Mouse (Mus musculus) neural tube, embryonic 15.5 days (tissue): Measurements from ENCODE around the gene Plagl1. TPM values are rescaled to one million over a fixed set of nuclear protein-coding genes. Genes with fewer than 3 reads are reported as not detected.

Source experiments
- ATAC-seq: fragments of 200-750 bp; cut with Nextera tagmentation; 2 replicates; pipeline ENCODE4 v1.8.0; 2017; ENCODE audit warnings: mild to moderate bottlenecking, moderate TSS enrichment, moderate library complexity; ENCODE audit not compliant: low FRiP score
- H3K27ac ChIP-seq: fragments of 300-500 bp; sonication (generic); replicated peaks from 2 replicates; pipeline ENCODE4 v1.5.1; 2015; ENCODE audit warnings: mild to moderate bottlenecking, inconsistent platforms
- H3K27me3 ChIP-seq: fragments of 300-500 bp; sonication (generic); replicated peaks from 2 replicates; pipeline ENCODE4 v1.6.1; 2015; ENCODE audit warnings: inconsistent platforms
- H3K36me3 ChIP-seq: fragments of 300-500 bp; sonication (generic); 2 replicates; pipeline ENCODE4 v1.6.1; 2015; ENCODE audit warnings: inconsistent platforms
- H3K4me1 ChIP-seq: fragments of 300-500 bp; sonication (generic); 2 replicates; pipeline ENCODE4 v1.6.1; 2015; ENCODE audit warnings: inconsistent platforms
- H3K4me2 ChIP-seq: fragments of 300-500 bp; sonication (generic); 2 replicates; pipeline ENCODE4 v1.6.1; 2015; ENCODE audit warnings: inconsistent platforms, mild to moderate bottlenecking, moderate library complexity
- H3K4me3 ChIP-seq: fragments of 300-500 bp; sonication (generic); replicated peaks from 2 replicates; pipeline ENCODE4 v1.5.1; 2015; ENCODE audit warnings: mild to moderate bottlenecking, inconsistent platforms
- H3K9ac ChIP-seq: fragments of 300-500 bp; sonication (generic); replicated peaks from 2 replicates; pipeline ENCODE4 v1.6.1; 2015; ENCODE audit warnings: mild to moderate bottlenecking, inconsistent platforms
- H3K9me3 ChIP-seq: fragments of 300-500 bp; sonication (generic); replicated peaks from 2 replicates; pipeline ENCODE4 v1.6.1; 2016; ENCODE audit warnings: inconsistent platforms
- WGBS: fragments of 180-500 bp; shearing (Covaris S2); methylation state at CpG from one replicate; pipeline ENCODE4 v1.1.7; 2015; ENCODE audit warnings: mixed read lengths; 5-methylcytosine and 5-hydroxymethylcytosine counted together
- polyA plus RNA-seq: library from polyadenylated mRNA; unstranded; fragments of >200 nt; fragmentation: Nextera tagmentation; extraction: Ambion mirVana; gene quantifications from 2 replicates; pipeline ENCODE4 v1.2.1, GENCODE M21; 2015

Gene Plagl1
- polyA plus RNA-seq, 1 experiment from 2014 or later: 26.2 TPM

- no peaks in the 10 kb centered on the region for H3K27me3 ChIP-seq
- 49% methylated on average over 3 of the region's 3 CpGs for WGBS
- no peak overlapping the region for H3K9ac ChIP-seq
- no peak overlapping the region for H3K4me2 ChIP-seq
- no peak for ATAC-seq
- no peak overlapping the region for H3K27ac ChIP-seq
- no peak overlapping the region for H3K4me3 ChIP-seq
- H3K9me3 ChIP-seq: 0 out of 2 replicates have a peak, but pooled peaks cover 12% of the 10 kb centered on the region
- H3K36me3 ChIP-seq: no peaks in the 10 kb centered on the region
- H3K4me1 ChIP-seq: no peaks in the 10 kb centered on the region
Observed at GRCm38 (mm10) chr10:13092996-13093395, 32.7 kb downstream of the Plagl1 start.

GRCm38 (mm10) chr10:13098895-13099294 is 38.6 kb downstream of the Plagl1 start:
- H3K4me3 ChIP-seq: no peak overlapping the region
- H3K27me3 ChIP-seq: no peaks in the 10 kb centered on the region
- no peaks in the 10 kb centered on the region for H3K4me1 ChIP-seq
- 85% methylated on average over 1 of the region's 1 CpGs for WGBS
- H3K4me2 ChIP-seq: no peak overlapping the region
- no peak for ATAC-seq
- no peaks in the 10 kb centered on the region for H3K36me3 ChIP-seq
- no peak overlapping the region for H3K9ac ChIP-seq
- no peaks in the 10 kb centered on the region for H3K9me3 ChIP-seq
- H3K27ac ChIP-seq: no peak overlapping the region

DNA sequence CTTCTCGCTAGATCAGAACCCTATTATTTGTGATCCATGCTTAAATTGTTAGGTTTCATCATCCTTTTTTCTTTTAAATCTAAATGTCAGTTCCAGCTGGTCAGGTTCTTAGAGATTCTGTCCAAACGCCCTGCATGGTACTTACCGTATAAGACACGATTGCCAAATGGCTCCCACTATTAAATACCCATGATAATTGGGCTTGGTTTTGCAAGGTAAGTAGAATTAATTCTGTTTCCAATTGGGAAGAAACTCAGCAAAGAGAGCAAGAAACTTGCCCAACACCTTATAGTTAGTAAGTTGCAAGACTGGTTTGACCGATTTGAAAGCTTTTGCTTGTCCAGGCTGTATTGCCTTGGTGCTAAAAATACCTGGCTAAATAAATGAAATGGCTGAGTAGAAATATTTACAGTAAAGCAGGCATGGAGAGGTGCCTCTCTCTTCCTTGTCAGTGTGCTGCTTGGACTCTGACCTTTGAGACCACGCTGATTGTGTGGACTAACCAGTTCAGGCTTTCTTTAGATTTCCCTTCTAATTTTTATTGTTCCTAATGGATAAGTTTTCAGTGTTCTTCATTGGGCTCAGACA is 39.9 kb downstream of the Plagl1 start:
- no peak overlapping the region for H3K9ac ChIP-seq
- no peak overlapping the region for H3K27ac ChIP-seq
- ATAC-seq: no peak
- H3K27me3 ChIP-seq: no peaks in the 10 kb centered on the region
- H3K4me3 ChIP-seq: no peak overlapping the region
- no peak overlapping the region for H3K4me2 ChIP-seq
- no peaks in the 10 kb centered on the region for H3K4me1 ChIP-seq
- no peaks in the 10 kb centered on the region for H3K9me3 ChIP-seq
- 79% methylated on average over 6 of the region's 6 CpGs for WGBS
- no peaks in the 10 kb centered on the region for H3K36me3 ChIP-seq

DNA sequence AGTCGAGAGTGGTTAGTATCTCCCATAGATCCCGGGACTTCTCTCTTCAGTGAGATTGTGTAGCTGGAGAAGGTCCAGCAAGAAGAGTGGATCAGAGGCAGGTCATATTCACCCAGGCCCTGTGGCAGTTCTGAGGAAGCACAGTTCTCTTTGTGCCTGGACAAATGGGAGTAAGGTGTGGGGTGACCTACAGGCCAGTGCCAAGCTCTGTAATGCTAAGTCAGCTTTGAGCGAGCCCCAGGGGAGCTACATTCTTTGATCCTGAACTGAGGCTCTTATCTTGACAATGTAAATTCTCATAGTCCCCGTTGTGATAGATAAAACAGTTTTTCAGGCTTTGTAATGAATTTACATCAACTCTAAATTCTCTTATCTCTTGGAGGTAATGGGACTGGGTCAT is 42.1 kb downstream of the Plagl1 start:
- H3K36me3 ChIP-seq: no peaks in the 10 kb centered on the region
- no peak overlapping the region for H3K9ac ChIP-seq
- H3K27ac ChIP-seq: no peak overlapping the region
- H3K4me1 ChIP-seq: no peaks in the 10 kb centered on the region
- no peak overlapping the region for H3K4me3 ChIP-seq
- no peaks in the 10 kb centered on the region for H3K9me3 ChIP-seq
- no peaks in the 10 kb centered on the region for H3K27me3 ChIP-seq
- ATAC-seq: no peak
- WGBS: 73% methylated on average over 4 of the region's 4 CpGs
- H3K4me2 ChIP-seq: no peak overlapping the region

- no peak for ATAC-seq
- no peak overlapping the region for H3K4me2 ChIP-seq
- no peak overlapping the region for H3K27ac ChIP-seq
- no peaks in the 10 kb centered on the region for H3K9me3 ChIP-seq
- no peaks in the 10 kb centered on the region for H3K27me3 ChIP-seq
- no peaks in the 10 kb centered on the region for H3K36me3 ChIP-seq
- H3K4me3 ChIP-seq: no peak overlapping the region
- no peak overlapping the region for H3K9ac ChIP-seq
- peaks cover 8% of the 10 kb centered on the region for H3K4me1 ChIP-seq
- WGBS: 77% methylated on average over 4 of the region's 4 CpGs
Observed at GRCm38 (mm10) chr10:13103838-13104237, 43.5 kb downstream of the Plagl1 start.

DNA sequence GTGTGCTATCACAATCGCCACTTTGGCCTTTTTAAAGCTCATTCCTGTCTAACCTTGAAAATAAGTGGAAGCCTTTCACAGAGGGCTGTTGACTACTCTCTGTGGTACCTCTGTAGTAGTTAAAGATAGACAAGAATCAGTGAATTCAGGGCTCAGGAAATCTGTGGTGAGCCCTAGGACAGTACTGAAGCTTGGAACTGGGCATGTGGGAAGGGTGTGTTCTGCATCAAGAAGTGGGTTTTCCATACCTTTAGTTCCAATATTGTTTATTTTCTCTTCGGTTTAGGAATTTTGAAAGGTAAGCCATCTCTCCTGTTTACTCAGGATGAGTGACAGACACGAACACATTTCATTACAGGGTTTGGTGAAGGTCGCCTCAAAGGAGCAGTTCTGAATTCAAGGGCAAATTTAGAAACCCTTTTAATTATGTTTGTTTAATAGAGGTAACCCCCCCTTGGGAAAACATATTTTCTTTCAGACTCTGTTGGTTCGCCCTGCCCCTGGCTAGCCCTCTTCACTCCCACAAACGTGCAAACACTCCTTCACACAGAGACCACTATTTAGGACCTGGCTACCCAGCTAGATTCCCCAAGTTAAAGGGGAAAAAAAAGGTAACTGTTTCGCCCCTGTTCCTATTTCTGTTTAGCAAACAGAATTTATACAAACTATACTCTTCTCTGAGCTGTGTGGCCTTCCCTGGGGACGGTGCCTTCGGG is 46.8 kb downstream of the Plagl1 start:
- H3K4me3 ChIP-seq: no peak overlapping the region
- H3K9ac ChIP-seq: no peak overlapping the region
- no peaks in the 10 kb centered on the region for H3K27me3 ChIP-seq
- H3K27ac ChIP-seq: no peak overlapping the region
- no peaks in the 10 kb centered on the region for H3K9me3 ChIP-seq
- ATAC-seq: no peak
- no peak overlapping the region for H3K4me2 ChIP-seq
- H3K36me3 ChIP-seq: no peaks in the 10 kb centered on the region
- peaks cover 11% of the 10 kb centered on the region for H3K4me1 ChIP-seq
- WGBS: 42% methylated on average over 9 of the region's 9 CpGs

- ATAC-seq: peak; percentile 40; the same call in 1 of the 2 replicates
- Histone ChIP-seq H3K9ac (no peak overlapping the region), H3K27me3 (no peaks in the 10 kb centered on the region), H3K36me3 (no peaks in the 10 kb centered on the region), H3K4me1 (peaks cover 11% of the 10 kb centered on the region), H3K4me3 (no peak overlapping the region), H3K27ac (no peak overlapping the region), H3K4me2 (no peak overlapping the region), H3K9me3 (no peaks in the 10 kb centered on the region)
- WGBS: 14% methylated on average over 7 of the region's 7 CpGs
Observed at GRCm38 (mm10) chr10:13108021-13108548, 47.8 kb downstream of the Plagl1 start.

DNA sequence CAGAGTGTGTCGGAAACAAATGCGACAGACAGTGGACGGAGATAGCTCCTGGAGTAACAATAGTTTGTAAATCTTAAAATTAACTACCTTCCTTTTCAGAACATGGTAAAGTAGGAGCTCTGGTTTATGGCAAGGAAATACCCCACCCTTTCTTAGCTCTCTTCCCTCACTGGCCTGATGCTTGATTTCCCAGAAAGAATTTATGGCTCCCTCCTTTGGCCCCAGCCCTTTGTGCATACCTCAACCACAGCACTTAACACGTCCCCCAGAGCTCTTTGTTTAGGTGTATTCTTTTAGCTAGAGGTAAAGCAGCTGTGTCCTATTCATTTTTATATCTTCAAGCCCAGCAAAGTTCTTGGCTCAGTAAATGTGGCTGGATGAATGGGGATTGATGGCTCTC is 48.5 kb downstream of the Plagl1 start:
- Histone ChIP-seq H3K27me3 (no peaks in the 10 kb centered on the region), H3K4me2 (no peak overlapping the region), H3K4me1 (peaks cover 11% of the 10 kb centered on the region), H3K4me3 (no peak overlapping the region), H3K27ac (no peak overlapping the region), H3K9ac (no peak overlapping the region), H3K36me3 (no peaks in the 10 kb centered on the region), H3K9me3 (no peaks in the 10 kb centered on the region)
- no peak for ATAC-seq
- WGBS: 18% methylated on average over 4 of the region's 4 CpGs

DNA sequence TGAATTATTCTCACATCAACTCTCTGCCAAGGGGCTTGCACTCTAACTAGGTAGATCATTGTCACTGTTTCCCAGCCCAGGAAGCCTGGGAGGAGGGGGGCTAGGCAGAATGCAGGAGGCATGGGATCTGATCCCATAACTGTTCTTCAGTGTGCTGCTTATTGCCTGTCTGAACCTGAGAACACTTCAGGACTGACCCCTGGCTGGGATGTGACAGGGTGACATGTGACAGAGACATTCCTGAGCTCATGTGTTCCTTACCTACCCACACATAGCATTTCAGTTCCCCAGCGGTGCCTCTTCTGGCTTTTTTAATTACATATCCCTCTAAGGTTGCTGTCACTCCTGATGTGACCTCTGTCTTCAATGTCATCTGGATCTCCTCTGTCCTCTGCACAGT is 49.5 kb downstream of the Plagl1 start:
- H3K36me3 ChIP-seq: no peaks in the 10 kb centered on the region
- no peak for ATAC-seq
- peaks cover 13% of the 10 kb centered on the region for H3K4me1 ChIP-seq
- no peak overlapping the region for H3K27ac ChIP-seq
- no peak overlapping the region for H3K4me3 ChIP-seq
- H3K9ac ChIP-seq: no peak overlapping the region
- no peaks in the 10 kb centered on the region for H3K27me3 ChIP-seq
- H3K4me2 ChIP-seq: no peak overlapping the region
- 65% methylated on average over 1 of the region's 1 CpGs for WGBS
- no peaks in the 10 kb centered on the region for H3K9me3 ChIP-seq

DNA sequence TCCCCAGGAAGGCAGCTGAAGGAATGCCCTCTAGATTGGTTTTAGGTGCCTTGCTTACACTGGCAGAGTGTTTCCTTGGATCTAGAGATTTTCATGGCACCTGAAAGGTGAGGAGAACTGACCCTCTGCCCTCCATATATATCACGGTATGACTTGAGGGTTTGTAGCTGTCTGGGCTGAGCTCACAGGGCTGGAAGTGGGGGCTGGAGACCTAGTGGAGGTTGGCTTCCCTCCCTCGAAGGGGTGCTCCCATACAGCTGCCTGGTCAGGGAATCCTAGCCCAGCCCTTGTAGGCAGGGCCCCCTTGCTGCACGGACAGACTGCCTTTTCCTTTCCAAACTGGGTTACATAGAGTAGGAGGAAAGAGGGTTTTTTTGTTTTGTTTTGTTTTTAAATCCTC is 52.5 kb downstream of the Plagl1 start:
- ATAC-seq: no peak
- Histone ChIP-seq H3K9ac (no peak overlapping the region), H3K27ac (no peak overlapping the region), H3K4me3 (no peak overlapping the region), H3K4me1 (peaks cover 23% of the 10 kb centered on the region), H3K36me3 (no peaks in the 10 kb centered on the region), H3K4me2 (no peak overlapping the region), H3K9me3 (no peaks in the 10 kb centered on the region), H3K27me3 (no peaks in the 10 kb centered on the region)
- WGBS: 40% methylated on average over 3 of the region's 3 CpGs

GRCm38 (mm10) chr10:13113641-13114040 is 53.3 kb downstream of the Plagl1 start:
- Histone ChIP-seq H3K9ac (no peak overlapping the region), H3K27ac (no peak overlapping the region), H3K27me3 (no peaks in the 10 kb centered on the region), H3K4me3 (no peak overlapping the region), H3K4me1 (peaks cover 21% of the 10 kb centered on the region), H3K4me2 (no peak overlapping the region), H3K36me3 (no peaks in the 10 kb centered on the region), H3K9me3 (no peaks in the 10 kb centered on the region)
- 68% methylated on average over 4 of the region's 4 CpGs for WGBS
- ATAC-seq: no peak

- ATAC-seq: no peak; the same call in 1 of the 2 replicates
- Histone ChIP-seq H3K9me3 (no peaks in the 10 kb centered on the region), H3K36me3 (no peaks in the 10 kb centered on the region), H3K4me2 (no peak overlapping the region), H3K4me1 (peaks cover 20% of the 10 kb centered on the region), H3K27ac (no peak overlapping the region), H3K27me3 (no peaks in the 10 kb centered on the region), H3K4me3 (no peak overlapping the region), H3K9ac (no peak overlapping the region)
- 26% methylated on average over 4 of the region's 4 CpGs for WGBS
Observed at GRCm38 (mm10) chr10:13115030-13115429, 54.7 kb downstream of the Plagl1 start.
